Mouse (Mus musculus) hindbrain, embryonic 11.5 days (tissue): ENCODE measurements around the gene Pax4. TPM values are rescaled to one million over a fixed set of nuclear protein-coding genes. Genes with fewer than 3 reads are reported as not detected.

Source experiments
- ATAC-seq: fragments of 200-750 bp; cut with Nextera tagmentation; 2 replicates; pipeline ENCODE4 v1.8.0; 2017; ENCODE audit warnings: mild to moderate bottlenecking, moderate TSS enrichment, moderate library complexity; ENCODE audit not compliant: low FRiP score
- DNase-seq: peaks from one replicate; pipeline ENCODE4 v3.0.0-alpha.2; 2015; ENCODE audit warnings: low spot score
- H3K27ac ChIP-seq: fragments of 300-500 bp; sonication (generic); 2 replicates; pipeline ENCODE4 v1.5.1; 2014; ENCODE audit warnings: mild to moderate bottlenecking, low read depth, low read length
- H3K27me3 ChIP-seq: fragments of 300-500 bp; sonication (generic); 2 replicates; pipeline ENCODE4 v1.6.1; 2014; ENCODE audit warnings: mild to moderate bottlenecking, low read length, moderate library complexity, mixed read lengths; ENCODE audit not compliant: control insufficient read depth, insufficient read depth
- H3K36me3 ChIP-seq: fragments of 300-500 bp; sonication (generic); 2 replicates; pipeline ENCODE4 v1.6.1; 2014; ENCODE audit warnings: mild to moderate bottlenecking, low read length, moderate library complexity, mixed read lengths; ENCODE audit not compliant: control insufficient read depth, insufficient read depth
- H3K4me1 ChIP-seq: fragments of 300-500 bp; sonication (generic); replicated peaks from 2 replicates; pipeline ENCODE4 v1.6.1; 2014; ENCODE audit warnings: low read length, mixed read lengths; ENCODE audit not compliant: control insufficient read depth, insufficient read depth
- H3K4me2 ChIP-seq: fragments of 300-500 bp; sonication (generic); replicated peaks from 2 replicates; pipeline ENCODE4 v1.6.1; 2014; ENCODE audit warnings: mild to moderate bottlenecking, low read depth, low read length
- H3K4me3 ChIP-seq: fragments of 300-500 bp; sonication (generic); 2 replicates; pipeline ENCODE4 v1.5.1; 2014; ENCODE audit warnings: low read depth, low read length
- H3K9ac ChIP-seq: fragments of 300-500 bp; sonication (generic); 2 replicates; pipeline ENCODE4 v1.6.1; 2014; ENCODE audit warnings: low read depth, low read length
- H3K9me3 ChIP-seq: fragments of 300-500 bp; sonication (generic); 2 replicates; pipeline ENCODE4 v1.6.1; 2016; ENCODE audit warnings: low read length; ENCODE audit not compliant: control insufficient read depth
- WGBS: fragments of 180-500 bp; shearing (Covaris S2); extraction: QIAGEN DNeasy Blood & Tissue Kit; methylation state at CpG from one replicate; pipeline ENCODE4 v1.1.7; 2014; 5-methylcytosine and 5-hydroxymethylcytosine counted together
- polyA plus RNA-seq: library from polyadenylated mRNA; unstranded; fragments of >200 nt; fragmentation: Nextera tagmentation; extraction: Ambion mirVana; gene quantifications from 2 replicates; pipeline ENCODE4 v1.2.1, GENCODE M21; 2014

The Pax4 gene
- polyA plus RNA-seq, 1 experiment from 2014 or later: not detected

DNA sequence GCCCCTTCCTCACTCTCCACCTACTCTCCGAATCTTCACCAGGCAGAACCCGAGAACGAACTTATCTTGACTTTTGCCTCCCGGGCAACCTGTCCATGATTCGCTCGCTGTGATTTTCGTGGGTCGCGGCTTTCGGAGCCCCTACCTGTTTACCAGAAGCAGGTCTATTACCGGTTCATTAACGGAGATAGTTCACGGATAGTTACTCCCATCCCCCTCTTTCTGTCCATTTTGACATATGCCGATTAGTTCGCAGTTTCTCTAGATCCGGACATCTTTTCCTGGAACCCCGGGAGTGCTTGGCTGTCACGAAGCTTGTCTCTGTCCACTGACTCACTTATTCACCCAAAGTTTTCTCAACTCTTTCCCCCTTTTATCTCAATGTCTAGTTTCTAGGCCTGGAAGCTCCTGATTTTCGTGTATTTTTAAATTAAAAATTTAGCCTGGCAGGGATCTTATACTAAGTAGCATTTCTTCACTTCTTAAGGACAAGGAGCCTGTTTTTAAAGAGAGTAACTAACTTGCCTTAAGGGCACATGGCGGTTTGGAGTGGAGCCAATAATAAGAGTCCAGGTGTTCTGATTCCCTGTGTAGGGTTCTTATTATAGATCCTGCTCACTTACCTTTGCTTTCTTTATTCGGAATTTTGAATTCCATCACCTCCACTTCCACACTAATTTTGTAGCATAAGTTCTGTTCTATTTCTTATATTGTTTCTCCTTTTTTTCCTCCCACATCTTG, 31.8 kb upstream of the Pax4 start:
- H3K4me3 ChIP-seq: peak overlapping the region; percentile 79
- H3K9me3 ChIP-seq: no peaks in the 10 kb centered on the region
- 8% methylated on average over 21 of the region's 21 CpGs for WGBS
- ATAC-seq: no peak
- no peak for DNase-seq
- no peaks in the 10 kb centered on the region for H3K36me3 ChIP-seq
- peak overlapping the region; percentile 80 for H3K4me2 ChIP-seq
- peak overlapping the region; percentile 78 for H3K9ac ChIP-seq
- no peaks in the 10 kb centered on the region for H3K4me1 ChIP-seq
- no peaks in the 10 kb centered on the region for H3K27me3 ChIP-seq
- peak overlapping the region; percentile 58; the same call in 1 of the 2 replicates for H3K27ac ChIP-seq

DNA sequence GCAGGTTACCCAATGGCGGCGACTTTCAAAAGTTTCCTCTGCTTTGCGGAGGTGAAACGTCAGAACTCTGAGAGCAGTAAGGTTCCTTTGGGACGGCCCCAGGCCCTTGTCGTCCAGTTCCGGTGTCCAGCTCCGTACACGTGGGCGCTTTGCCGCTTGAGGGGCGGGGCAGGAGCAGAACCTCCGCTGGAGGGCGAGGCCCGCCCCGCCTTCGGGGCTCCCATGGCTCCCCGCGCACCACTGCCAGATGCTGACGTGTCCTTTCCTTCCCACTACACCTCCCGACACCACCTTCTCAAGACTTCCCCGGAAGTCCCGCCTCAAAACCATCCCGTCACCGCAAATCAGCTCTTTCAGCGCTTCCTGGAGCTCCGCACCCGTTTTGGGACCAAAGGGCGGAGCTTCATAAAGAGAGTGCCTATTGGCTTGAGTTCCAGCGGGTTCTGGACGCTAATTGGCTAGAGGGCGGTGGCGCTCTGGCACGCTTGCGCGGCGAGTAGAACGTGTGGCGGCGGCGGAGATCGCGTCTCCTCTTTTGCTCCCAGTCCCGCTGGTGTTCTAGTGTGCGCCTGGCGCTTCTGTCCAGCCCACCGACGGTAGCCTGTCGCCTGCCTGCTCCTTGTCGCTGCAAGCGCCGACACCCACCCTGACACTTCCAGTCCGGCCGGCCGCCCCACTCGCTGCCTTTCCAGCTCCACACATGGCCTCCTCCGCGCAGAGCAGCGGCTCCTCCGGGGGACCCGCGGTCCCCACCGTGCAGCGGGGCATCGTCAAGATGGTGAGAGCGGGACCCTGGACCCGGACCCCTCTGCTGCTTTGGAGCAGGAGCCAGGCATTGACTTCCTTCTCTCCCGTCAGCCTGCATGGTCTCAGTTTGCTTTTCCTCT, 31.0 kb upstream of the Pax4 start:
- H3K9ac ChIP-seq: peak overlapping the region; percentile 78
- DNase-seq (peak; percentile 98), ATAC-seq (peak; percentile 99)
- H3K9me3 ChIP-seq: no peaks in the 10 kb centered on the region
- H3K27ac ChIP-seq: peak overlapping the region; percentile 58
- H3K27me3 ChIP-seq: no peaks in the 10 kb centered on the region
- peak overlapping the region; percentile 79 for H3K4me3 ChIP-seq
- no peaks in the 10 kb centered on the region for H3K36me3 ChIP-seq
- no peaks in the 10 kb centered on the region for H3K4me1 ChIP-seq
- under 1% methylated on average over 68 of the region's 68 CpGs for WGBS
- peak overlapping the region; percentile 80 for H3K4me2 ChIP-seq

DNA sequence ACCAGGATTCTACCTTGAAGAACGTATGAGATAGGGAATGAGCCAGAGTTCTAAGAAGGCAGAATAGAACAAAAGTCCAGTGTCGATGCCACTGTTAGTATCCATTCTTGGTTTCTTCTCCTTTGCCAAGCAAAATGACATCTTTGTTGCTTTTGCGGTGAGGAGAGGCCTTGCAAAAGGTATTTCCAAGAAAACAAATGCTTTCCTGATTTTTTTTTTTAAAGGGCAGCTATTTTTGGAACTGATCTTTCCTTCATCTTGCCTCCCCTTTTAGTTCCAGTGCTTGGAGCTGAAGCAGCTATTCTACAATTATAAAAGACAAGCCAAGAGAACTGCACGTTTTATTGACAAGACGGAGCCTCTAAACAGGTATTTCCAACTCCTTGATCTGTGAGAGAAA, 25.7 kb upstream of the Pax4 start, which contains the start of gene Snd1:
Gene Snd1, plus strand, starts transcription at position 301 of the 400 bp plus-strand sequence.
- Histone ChIP-seq H3K4me3 (no peak within 1 kb of the TSS), H3K27me3 (no peaks in the 10 kb centered on the region), H3K9ac (no peak within 1 kb of the TSS), H3K4me2 (no peak within 1 kb of the TSS), H3K36me3 (no peaks in the 10 kb centered on the region), H3K9me3 (no peaks in the 10 kb centered on the region), H3K27ac (no peak within 1 kb of the TSS), H3K4me1 (no peaks in the 10 kb centered on the region)
- 87% methylated on average over 5 of the region's 5 CpGs for WGBS
- no peak for DNase-seq
- ATAC-seq: no peak

DNA sequence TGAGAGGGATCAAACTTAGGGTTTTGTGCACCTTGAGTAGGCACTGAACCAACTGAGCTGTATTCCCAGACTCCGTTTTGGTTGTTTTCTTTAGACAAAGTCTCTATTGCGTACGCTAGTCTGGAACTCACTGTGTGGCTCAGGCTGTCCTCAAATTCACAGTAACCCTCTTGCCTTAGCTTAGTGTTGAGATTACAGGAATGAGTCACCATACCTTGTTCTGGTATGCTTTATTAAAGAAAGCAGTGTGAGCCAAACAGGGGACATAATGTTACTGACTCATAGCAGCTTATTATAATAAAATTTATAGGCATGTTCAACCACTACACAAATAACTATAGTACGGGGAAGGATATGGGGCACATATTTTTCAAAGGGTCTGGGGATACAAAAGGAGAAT, 25.1 kb upstream of the Pax4 start:
- H3K4me3 ChIP-seq: no peak overlapping the region
- 90% methylated on average over 4 of the region's 4 CpGs for WGBS
- no peaks in the 10 kb centered on the region for H3K27me3 ChIP-seq
- H3K4me2 ChIP-seq: no peak overlapping the region
- DNase-seq: no peak
- H3K9ac ChIP-seq: no peak overlapping the region
- no peak overlapping the region for H3K27ac ChIP-seq
- H3K36me3 ChIP-seq: no peaks in the 10 kb centered on the region
- H3K4me1 ChIP-seq: no peaks in the 10 kb centered on the region
- H3K9me3 ChIP-seq: no peaks in the 10 kb centered on the region
- ATAC-seq: no peak

DNA sequence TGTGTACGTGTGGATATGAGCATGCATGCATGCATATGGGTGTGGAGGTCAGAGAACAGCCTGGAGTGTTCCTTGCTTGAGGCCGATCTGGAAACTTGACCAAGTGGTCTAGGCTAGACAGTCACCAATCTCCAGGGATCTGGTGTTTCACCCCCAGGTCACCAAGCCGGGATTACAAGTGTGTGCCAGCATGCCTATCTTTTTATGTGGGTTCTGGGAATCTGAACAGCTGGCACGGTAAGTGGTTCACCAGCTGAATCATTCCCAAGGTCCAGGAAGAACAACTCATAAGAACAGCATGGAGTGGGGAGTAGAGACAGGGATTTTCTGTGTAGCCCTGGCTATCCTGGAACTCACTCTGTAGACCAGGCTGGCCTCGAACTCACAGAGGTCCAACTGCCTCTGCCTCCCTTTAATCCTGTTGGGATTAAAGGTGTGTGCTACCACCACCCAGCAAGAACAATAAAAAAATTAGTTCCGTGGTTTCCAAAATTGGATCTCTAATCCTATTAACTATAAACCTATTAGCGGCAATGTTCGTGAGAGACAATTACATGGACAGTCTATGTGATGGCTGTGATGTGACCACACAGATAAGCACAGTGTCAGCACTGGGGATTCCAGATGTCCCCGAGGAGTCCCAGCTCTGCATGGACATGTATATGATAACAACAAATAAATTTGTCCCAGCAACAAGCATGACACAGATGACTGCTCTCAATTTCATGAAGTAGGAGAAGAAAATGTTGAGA, 22.3 kb upstream of the Pax4 start:
- Histone ChIP-seq H3K4me2 (no peak overlapping the region), H3K9ac (no peak overlapping the region), H3K4me3 (no peak overlapping the region), H3K27ac (no peak overlapping the region), H3K4me1 (no peaks in the 10 kb centered on the region), H3K9me3 (no peaks in the 10 kb centered on the region), H3K27me3 (no peaks in the 10 kb centered on the region), H3K36me3 (no peaks in the 10 kb centered on the region)
- ATAC-seq (no peak), DNase-seq (no peak)
- 89% methylated on average over 9 of the region's 9 CpGs for WGBS

DNA sequence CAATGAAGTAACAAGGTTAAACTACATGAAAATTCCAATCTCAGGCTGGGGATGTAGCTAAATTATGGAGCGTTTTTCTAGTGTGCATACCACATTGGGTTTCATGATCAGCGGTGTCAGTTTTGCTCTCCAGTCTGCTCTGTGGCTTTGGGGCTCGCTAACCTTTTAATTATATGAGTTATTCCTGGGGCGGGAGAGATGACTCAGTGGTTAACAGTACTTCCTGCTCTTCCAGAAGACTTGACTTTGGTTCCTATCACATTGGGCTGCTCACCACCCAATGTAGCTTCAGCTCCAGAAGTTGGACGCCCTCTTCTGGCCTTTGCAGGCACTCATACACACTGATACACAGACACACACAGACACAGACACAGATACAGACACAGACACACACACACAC, 21.5 kb upstream of the Pax4 start:
- no peaks in the 10 kb centered on the region for H3K9me3 ChIP-seq
- no peak for ATAC-seq

DNA sequence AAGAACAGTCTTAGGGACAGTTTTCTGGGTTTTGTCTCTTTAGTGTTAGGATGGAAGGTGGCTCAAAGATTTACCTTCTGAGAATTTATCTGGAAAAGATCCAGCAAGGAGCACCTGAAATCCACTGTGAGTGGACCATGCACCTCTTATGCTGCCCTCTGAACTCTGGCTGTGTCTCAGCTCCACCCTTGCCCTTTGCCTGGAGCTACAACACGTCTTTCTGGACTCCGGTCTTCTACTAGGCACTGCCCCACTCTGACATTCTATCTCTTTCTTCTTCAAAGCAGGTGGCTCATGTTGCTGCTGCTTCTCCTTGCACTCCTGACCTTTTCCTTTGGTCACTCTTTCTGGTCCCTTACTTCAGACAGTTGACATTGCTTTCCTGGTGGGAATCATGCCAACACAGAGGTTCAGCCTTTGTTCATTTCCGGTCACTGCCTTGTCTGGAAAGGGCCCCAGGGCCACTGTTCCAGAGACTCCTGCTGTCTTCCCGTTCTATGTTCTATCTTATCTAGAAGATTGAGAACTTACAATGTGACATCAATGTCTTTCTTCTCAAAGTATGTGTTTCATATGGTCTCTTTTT, 21.0 kb upstream of the Pax4 start:
- H3K4me1 ChIP-seq: no peaks in the 10 kb centered on the region
- H3K4me2 ChIP-seq: no peak overlapping the region
- no peak overlapping the region for H3K27ac ChIP-seq
- WGBS: 70% methylated on average over 4 of the region's 4 CpGs
- H3K9ac ChIP-seq: no peak overlapping the region
- no peak overlapping the region for H3K4me3 ChIP-seq
- ATAC-seq: no peak
- no peaks in the 10 kb centered on the region for H3K27me3 ChIP-seq
- no peaks in the 10 kb centered on the region for H3K9me3 ChIP-seq
- no peak for DNase-seq
- no peaks in the 10 kb centered on the region for H3K36me3 ChIP-seq

More for the DNA sequence above, 21.5 kb upstream of the Pax4 start:
- no peaks in the 10 kb centered on the region for H3K4me1 ChIP-seq
- H3K36me3 ChIP-seq: no peaks in the 10 kb centered on the region
- H3K4me2 ChIP-seq: no peak overlapping the region
- WGBS: 82% methylated on average over 5 of the region's 5 CpGs
- no peak overlapping the region for H3K27ac ChIP-seq
- H3K9ac ChIP-seq: no peak overlapping the region
- no peak for DNase-seq
- no peak overlapping the region for H3K4me3 ChIP-seq
- H3K27me3 ChIP-seq: no peaks in the 10 kb centered on the region

DNA sequence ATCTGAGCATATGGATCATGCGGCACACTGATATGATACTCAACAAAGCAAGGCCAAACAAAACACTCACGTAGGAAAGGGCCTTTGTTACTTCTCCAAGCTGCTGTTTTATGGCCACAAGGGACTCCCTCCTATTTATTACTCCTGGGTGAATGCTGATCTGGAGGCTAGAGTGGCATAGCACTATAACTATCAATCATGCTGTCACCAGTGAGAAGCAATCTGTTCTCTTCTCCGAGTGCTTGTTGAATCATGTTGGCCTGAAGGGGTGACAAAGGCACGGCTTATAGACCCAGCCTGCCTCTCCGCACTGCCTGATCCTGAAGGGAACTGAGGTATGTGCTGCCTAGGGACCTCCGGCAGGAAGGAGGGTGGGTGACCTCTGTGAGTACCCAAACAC, 15.5 kb upstream of the Pax4 start:
- no peaks in the 10 kb centered on the region for H3K36me3 ChIP-seq
- DNase-seq: peak; percentile 32
- H3K4me1 ChIP-seq: no peaks in the 10 kb centered on the region
- H3K4me3 ChIP-seq: no peak overlapping the region
- no peaks in the 10 kb centered on the region for H3K9me3 ChIP-seq
- H3K27me3 ChIP-seq: no peaks in the 10 kb centered on the region
- ATAC-seq: peak; percentile 72
- 27% methylated on average over 6 of the region's 6 CpGs for WGBS
- H3K27ac ChIP-seq: 0 out of 2 replicates have a peak overlapping the region, but pooled peaks have one; percentile 53
- no peak overlapping the region for H3K9ac ChIP-seq
- no peak overlapping the region for H3K4me2 ChIP-seq
